Mouse (Mus musculus): ENCODE measurements around the gene Slc30a9. TPM values are rescaled to one million over a fixed set of nuclear protein-coding genes. Genes with fewer than 3 reads are reported as not detected.

Gene Slc30a9
- polyA plus RNA-seq, 1 experiment = 1.6 TPM

DNA sequence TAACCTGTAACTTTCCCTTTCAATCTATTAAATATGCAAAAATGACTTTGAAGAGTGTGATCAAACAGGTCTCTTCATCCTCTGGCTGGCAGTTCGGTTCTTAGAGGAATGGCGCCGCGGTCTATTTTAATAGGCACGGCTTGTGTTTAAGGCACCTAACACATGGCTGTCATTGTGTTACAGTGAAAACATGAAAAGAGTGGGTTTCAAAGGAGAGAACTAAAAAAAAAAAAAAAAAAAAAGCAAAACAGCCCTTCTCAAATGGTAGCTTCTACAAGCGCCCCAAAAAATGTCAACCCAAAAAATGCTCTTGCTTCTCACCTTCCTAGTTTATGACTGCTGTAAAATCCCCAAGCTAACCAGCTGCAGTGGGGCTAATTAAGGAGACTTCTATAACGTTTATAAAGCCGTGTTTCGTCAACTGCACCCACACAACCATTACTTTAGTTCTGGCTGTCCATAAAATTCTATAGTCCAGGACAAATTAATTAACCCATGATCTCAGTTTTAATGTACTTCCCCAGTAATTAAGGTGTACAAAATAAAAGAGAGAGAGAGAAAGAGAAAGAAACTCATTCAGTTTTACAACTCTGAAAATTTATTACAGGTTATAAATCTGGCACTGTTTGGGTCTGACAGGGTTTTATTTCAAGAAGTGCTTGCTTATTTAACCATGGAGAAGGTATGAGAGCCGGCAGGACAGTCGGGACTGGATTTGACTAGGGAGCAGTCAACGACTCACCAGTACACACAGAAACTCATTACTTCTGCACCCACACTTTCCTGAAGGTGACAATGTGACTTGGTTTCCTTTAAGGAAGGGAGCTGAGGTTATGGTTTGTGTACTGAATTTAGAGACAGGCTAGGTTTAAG, 94.1 kb downstream of the Slc30a9 start:
- Histone ChIP-seq H3K4me3 (replicated peaks) (no peak overlapping the region), H3K27me3 (ENCODE audit: control insufficient read depth) (no peaks in the 10 kb centered on the region), H3K9me3 (ENCODE audit: control insufficient read depth, low read length) (no peaks in the 10 kb centered on the region), H3K36me3 (ENCODE audit: control insufficient read depth) (no peaks in the 10 kb centered on the region), H3K4me1 (ENCODE audit: control insufficient read depth) (peaks cover 4% of the 10 kb centered on the region)
- TF ChIP-seq TAL1 (IDR thresholded peaks at IDR 0.05; ENCODE audit: low read length) = no peak
- no peak for TF ChIP-seq GATA1 (IDR thresholded peaks at IDR 0.05; ENCODE audit: low read length)

DNA sequence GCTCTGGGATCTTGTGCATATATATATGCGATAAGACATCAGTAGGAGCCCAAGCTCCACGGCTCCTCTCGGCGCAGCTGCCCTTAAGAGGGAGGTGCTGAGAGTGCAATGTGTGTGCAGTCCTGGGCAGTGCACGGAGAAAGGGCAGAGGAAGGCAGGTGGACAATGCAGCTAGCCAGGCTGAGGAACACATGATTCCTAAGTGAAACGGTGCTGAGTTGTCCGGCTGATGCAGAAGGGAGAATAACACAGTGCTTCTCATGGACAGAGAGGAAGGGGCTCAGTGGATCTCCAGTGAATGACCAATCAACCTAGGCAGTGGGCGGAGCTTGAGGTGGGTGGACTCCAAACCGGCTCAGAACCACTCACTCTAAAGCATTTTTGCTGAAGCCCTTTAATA, 94.9 kb downstream of the Slc30a9 start:
- no peak overlapping the region for H3K4me3 ChIP-seq (replicated peaks)
- H3K27me3 ChIP-seq (ENCODE audit: control insufficient read depth) = no peaks in the 10 kb centered on the region
- peaks cover 4% of the 10 kb centered on the region for H3K4me1 ChIP-seq (ENCODE audit: control insufficient read depth)
- no peaks in the 10 kb centered on the region for H3K36me3 ChIP-seq (ENCODE audit: control insufficient read depth)
- TF ChIP-seq TAL1 (IDR thresholded peaks at IDR 0.05; ENCODE audit: low read length) = no peak
- TF ChIP-seq GATA1 (IDR thresholded peaks at IDR 0.05; ENCODE audit: low read length) = no peak
- H3K9me3 ChIP-seq (ENCODE audit: control insufficient read depth, low read length) = no peaks in the 10 kb centered on the region

DNA sequence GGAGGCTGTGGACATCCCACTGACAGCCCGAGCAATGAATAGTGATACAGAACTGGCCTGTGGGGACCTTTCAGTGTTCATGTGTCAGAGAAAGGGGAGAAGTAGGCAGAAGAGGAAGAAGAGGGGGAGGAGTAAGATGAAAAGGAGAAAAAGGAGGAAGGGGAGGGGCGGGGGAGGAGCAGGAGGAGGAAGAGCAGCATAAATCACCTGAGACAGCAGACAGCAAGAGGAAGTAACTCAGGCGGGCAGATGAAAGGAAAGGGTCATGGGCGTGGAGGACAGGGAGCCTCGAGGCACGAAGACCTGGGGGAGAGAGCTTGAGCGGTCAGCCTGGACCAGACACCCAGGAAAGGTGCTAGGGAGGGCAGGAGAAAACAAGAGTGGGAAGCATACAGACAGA, 97.6 kb downstream of the Slc30a9 start:
- TF ChIP-seq TAL1 (IDR thresholded peaks at IDR 0.05; ENCODE audit: low read length) (no peak), GATA1 (IDR thresholded peaks at IDR 0.05; ENCODE audit: low read length) (no peak)
- Histone ChIP-seq H3K27me3 (ENCODE audit: control insufficient read depth) (no peaks in the 10 kb centered on the region), H3K36me3 (ENCODE audit: control insufficient read depth) (no peaks in the 10 kb centered on the region), H3K4me1 (ENCODE audit: control insufficient read depth) (peaks cover 4% of the 10 kb centered on the region), H3K9me3 (ENCODE audit: control insufficient read depth, low read length) (no peaks in the 10 kb centered on the region), H3K4me3 (replicated peaks) (no peak overlapping the region)

DNA sequence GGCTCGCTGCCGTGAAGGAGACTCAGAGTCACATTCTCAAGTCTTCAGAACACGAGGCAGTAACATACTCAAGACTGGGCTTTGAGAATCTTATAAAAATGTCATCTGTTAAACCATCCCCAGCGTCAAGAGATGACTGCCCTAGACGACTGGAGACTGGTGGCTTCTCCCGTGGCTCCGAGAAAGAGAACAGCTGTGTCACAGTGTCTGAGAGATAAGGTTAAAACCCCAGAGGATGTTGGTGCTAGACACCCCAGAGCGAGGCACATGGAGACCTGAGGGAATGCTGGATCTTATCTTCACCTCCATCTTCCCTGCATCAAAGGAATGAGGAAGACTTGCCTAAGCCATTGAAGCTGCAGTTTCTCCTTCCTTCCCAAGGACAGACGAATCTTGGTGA, 98.2 kb downstream of the Slc30a9 start:
- Histone ChIP-seq H3K36me3 (ENCODE audit: control insufficient read depth) (no peaks in the 10 kb centered on the region), H3K4me3 (replicated peaks) (no peak overlapping the region), H3K27me3 (ENCODE audit: control insufficient read depth) (no peaks in the 10 kb centered on the region), H3K4me1 (ENCODE audit: control insufficient read depth) (peaks cover 4% of the 10 kb centered on the region), H3K9me3 (ENCODE audit: control insufficient read depth, low read length) (no peaks in the 10 kb centered on the region)
- TF ChIP-seq GATA1 (IDR thresholded peaks at IDR 0.05; ENCODE audit: low read length) (no peak), TAL1 (IDR thresholded peaks at IDR 0.05; ENCODE audit: low read length) (no peak)

Other genes starting within 250 kb of the Slc30a9 start
- gene Phox2b, start 207.7 kb upstream of the Slc30a9 start, polyA plus RNA-seq (2012) = not detected in 2 replicates
- gene Tmem33, start 46.4 kb upstream of the Slc30a9 start, polyA plus RNA-seq (2012) = 12.4 and 14.0 TPM in 2 replicates
- under 0.01 TPM in 1 of 2 replicates, not detected in the other for gene Bend4, start 121.4 kb downstream of the Slc30a9 start, polyA plus RNA-seq (2012)

Measured in erythroblast, embryonic 14.5 days (primary cell).